Mouse (Mus musculus): ENCODE data around the gene Gm17361. TPM values are rescaled to one million over a fixed set of nuclear protein-coding genes. Genes with fewer than 3 reads are reported as not detected.
"Not testable (repeated sequence)": the region's sequence is repeated elsewhere in the genome, so short reads cannot be mapped to it uniquely, and the experiment has no call there.

Gm17361 gene
- total RNA-seq (2021), result not detected
- long read RNA-seq, experiment 1, result 0 reads
- long read RNA-seq, experiment 2, result 0 reads

- DNase-seq (ENCODE audit: low spot score in 2 of 2), result not testable (repeated sequence)
These were observed at the start of gene Gm17361 for GRCm38 (mm10) chrX:125003863-125004262. Gm17361 (plus strand) TSS chrX:125004163.

Measured in adrenal gland, adult 18-20 months (tissue).